Mouse (Mus musculus): ENCODE measurements around the gene Kank2. TPM values are rescaled to one million over a fixed set of nuclear protein-coding genes. Genes with fewer than 3 reads are reported as not detected.

The Kank2 gene
- total and polyA plus RNA-seq, 3 experiments = 7.6 to 16.3 TPM; not detected in 1

GRCm38 (mm10) chr9:21798345-21799009, at the start of gene Kank2 (continued):
- TF ChIP-seq MXI1 (IDR thresholded peaks at IDR 0.05; ENCODE audit: low read depth, low read length) = peak; percentile 74; the same call in 1 of the 2 replicates
- peak; percentile 54; the same call in 1 of the 2 replicates for TF ChIP-seq MAZ (IDR thresholded peaks at IDR 0.05; ENCODE audit: low read depth, low read length)

- H3K79me2 ChIP-seq (ENCODE audit: control insufficient read depth, insufficient read depth, low read length, poor library complexity) = no peaks in the 10 kb centered on the region; the same call in 1 of the 2 replicates
- H3K9me3 ChIP-seq (replicated peaks; ENCODE audit: insufficient read depth, low read length) = no peaks in the 10 kb centered on the region
- no peaks in the 10 kb centered on the region for H3K4me1 ChIP-seq (ENCODE audit: control insufficient read depth in 1 of 2, insufficient read depth in 2 of 2, low read length in 2 of 2)
- no peak overlapping the region for H3K27ac ChIP-seq (ENCODE audit: control insufficient read depth, low read depth, low read length)
- TF ChIP-seq ETS1 (IDR thresholded peaks at IDR 0.05; ENCODE audit: low read depth, low read length) (no peak), HCFC1 (IDR thresholded peaks at IDR 0.05; ENCODE audit: low read depth, low read length) (no peak), MXI1 (IDR thresholded peaks at IDR 0.05; ENCODE audit: low read depth, low read length) (no peak), ZMIZ1 (IDR thresholded peaks at IDR 0.05; ENCODE audit: low read depth, low read length) (no peak), GABPA (IDR thresholded peaks at IDR 0.05; ENCODE audit: low read depth, low read length) (no peak), MEF2A (IDR thresholded peaks at IDR 0.05; ENCODE audit: extremely low read depth, insufficient replicate concordance, low read depth, low read length, poor library complexity, severe bottlenecking) (no peak), E2F4 (IDR thresholded peaks at IDR 0.05; ENCODE audit: borderline replicate concordance, low read depth, low read length) (no peak), ELF1 (IDR thresholded peaks at IDR 0.05; ENCODE audit: low read depth, low read length) (no peak), TAL1 (IDR thresholded peaks at IDR 0.05; ENCODE audit: low read length) (no peak), MAX (IDR thresholded peaks at IDR 0.05; ENCODE audit: low read length) (no peak), POLR2AphosphoS2 (IDR thresholded peaks at IDR 0.05; ENCODE audit: low read length) (no peak), RCOR1 (IDR thresholded peaks at IDR 0.05; ENCODE audit: low read depth, low read length) (no peak), CHD1 (IDR thresholded peaks at IDR 0.05; ENCODE audit: low read depth, low read length) (no peak), TCF12 (IDR thresholded peaks at IDR 0.05; ENCODE audit: low read depth, low read length) (no peak), MAFK (IDR thresholded peaks at IDR 0.05; ENCODE audit: borderline replicate concordance, low read depth, low read length) (no peak), CHD2 (IDR thresholded peaks at IDR 0.05; ENCODE audit: low read length) (no peak)
- no peak overlapping the region for H3K4me3 ChIP-seq (ENCODE audit: control insufficient read depth in 1 of 2, insufficient read depth in 1 of 2, low read depth in 2 of 2, low read length in 2 of 2)
- no peaks in the 10 kb centered on the region for H3K27me3 ChIP-seq (ENCODE audit: control insufficient read depth in 1 of 2, insufficient read depth in 2 of 2, low read length in 2 of 2)
- no peak overlapping the region for H3K9ac ChIP-seq (ENCODE audit: control insufficient read depth, low read depth, low read length, poor library complexity, severe bottlenecking)
- no peak for DNase-seq (ENCODE audit: low read depth, low spot score)
- peaks cover 0 to 3% of the 10 kb centered on the region in 2 experiments; a peak in 1 of 4 replicates for H3K36me3 ChIP-seq (ENCODE audit: control insufficient read depth in 1 of 2, insufficient read depth in 2 of 2, low read length in 2 of 2)
Observed at GRCm38 (mm10) chr9:21847926-21848325, 49.4 kb upstream of the Kank2 start.

- Histone ChIP-seq H3K27ac (ENCODE audit: control insufficient read depth, low read depth, low read length) (no peak overlapping the region), H3K36me3 (ENCODE audit: control insufficient read depth in 1 of 2, insufficient read depth in 2 of 2, low read length in 2 of 2) (peaks cover 0 to 3% of the 10 kb centered on the region in 2 experiments; a peak in 1 of 4 replicates), H3K9me3 (replicated peaks; ENCODE audit: insufficient read depth, low read length) (no peaks in the 10 kb centered on the region), H3K79me2 (ENCODE audit: control insufficient read depth, insufficient read depth, low read length, poor library complexity) (no peaks in the 10 kb centered on the region; the same call in 1 of the 2 replicates), H3K4me1 (ENCODE audit: control insufficient read depth in 1 of 2, insufficient read depth in 2 of 2, low read length in 2 of 2) (no peaks in the 10 kb centered on the region), H3K27me3 (ENCODE audit: control insufficient read depth in 1 of 2, insufficient read depth in 2 of 2, low read length in 2 of 2) (no peaks in the 10 kb centered on the region), H3K9ac (ENCODE audit: control insufficient read depth, low read depth, low read length, poor library complexity, severe bottlenecking) (no peak overlapping the region), H3K4me3 (ENCODE audit: control insufficient read depth in 1 of 2, insufficient read depth in 1 of 2, low read depth in 2 of 2, low read length in 2 of 2) (no peak overlapping the region)
- no peak for TF ChIP-seq CHD2 (IDR thresholded peaks at IDR 0.05; ENCODE audit: low read length)
- no peak for DNase-seq (ENCODE audit: low read depth, low spot score)
Observed at GRCm38 (mm10) chr9:21847425-21847824, 48.9 kb upstream of the Kank2 start.

Measured in MEL (cell line).